Mouse (Mus musculus) kidney, adult 2 months (tissue): ENCODE measurements around the gene Sphk2.

Experiments used
- CTCF ChIP-seq: fragments of 200-500 bp; conservative IDR thresholded peaks from 2 replicates; pipeline ENCODE4 v1.5.1; 2011; ENCODE audit warnings: low read depth, mild to moderate bottlenecking, control low read depth, low read length, moderate library complexity, mixed read lengths; ENCODE audit not compliant: insufficient read depth, insufficient read length
- POLR2A ChIP-seq: fragments of 200-500 bp; IDR thresholded peaks from one replicate; pipeline ENCODE4 v1.6.1; 2011; ENCODE audit warnings: low read depth, low read length, control low read depth

GRCm38 (mm10) chr7:45744387-45744786 lies 26.6 kb upstream of the Sphk2 start:
- TF ChIP-seq CTCF (no peak), POLR2A (no peak)
